Mouse (Mus musculus) bone marrow macrophage, adult 2 months (primary cell): ENCODE results near the gene Tmem273. TPM values are rescaled to one million over a fixed set of nuclear protein-coding genes. Genes with fewer than 3 reads are reported as not detected.
A peak's percentile ranks its signal among the peaks of the same experiment; 100 is the strongest.

Experiments used
- H3K27ac ChIP-seq: 2 replicates; pipeline ENCODE4 v1.5.1; 2012; ENCODE audit warnings: low read depth, low read length; ENCODE audit not compliant: insufficient read depth
- H3K4me1 ChIP-seq: 2 replicates; pipeline ENCODE4 v1.6.1; 2012; ENCODE audit warnings: low read length; ENCODE audit not compliant: control insufficient read depth, insufficient read depth
- H3K4me3 ChIP-seq: 2 replicates; pipeline ENCODE4 v1.5.1; 2012; ENCODE audit warnings: mild to moderate bottlenecking, low read length, moderate library complexity; ENCODE audit not compliant: insufficient read depth
- CTCF ChIP-seq: IDR thresholded peaks from 2 replicates; pipeline ENCODE4 v1.5.1; 2012; ENCODE audit warnings: low read depth, mild to moderate bottlenecking, low read length, moderate library complexity
- POLR2A ChIP-seq: IDR thresholded peaks from 2 replicates; pipeline ENCODE4 v1.6.1; 2012; ENCODE audit warnings: mild to moderate bottlenecking, low read depth, low read length, borderline replicate concordance
- polyA plus RNA-seq: library from polyadenylated mRNA; stranded (reverse); fragments of >200 nt; gene quantifications from 2 replicates; pipeline ENCODE4 v1.2.4, GENCODE M21; 2012; ENCODE audit not compliant: missing spikeins, insufficient read depth, insufficient read length

Tmem273 gene
- polyA plus RNA-seq: 18.1 and 27.9 TPM in 2 replicates

- peak within 1 kb of the TSS; percentile 92 for H3K27ac ChIP-seq
Measured at GRCm38 (mm10) chr14:32785556-32786130, at the start of gene Tmem273. TSS of gene Tmem273 (plus strand) at chr14:32785963.

GRCm38 (mm10) chr14:32736561-32736960, 49.2 kb upstream of the Tmem273 start:
- TF ChIP-seq POLR2A (no peak), CTCF (no peak)
- Histone ChIP-seq H3K27ac (no peak overlapping the region), H3K4me3 (no peak overlapping the region), H3K4me1 (no peaks in the 10 kb centered on the region)

More at GRCm38 (mm10) chr14:32785556-32786130, at the start of gene Tmem273:
- Histone ChIP-seq H3K4me1 (peaks cover 63% of the 10 kb centered on the region), H3K4me3 (peak within 1 kb of the TSS; percentile 73)
- TF ChIP-seq CTCF (no peak), POLR2A (0 out of 2 replicates have a peak, but pooled peaks have one; percentile 11)

- TF ChIP-seq CTCF (no peak), POLR2A (no peak)
- Histone ChIP-seq H3K4me3 (no peak overlapping the region), H3K27ac (no peak overlapping the region), H3K4me1 (no peaks in the 10 kb centered on the region)
Measured at GRCm38 (mm10) chr14:32738586-32738985, 47.2 kb upstream of the Tmem273 start.

GRCm38 (mm10) chr14:32748519-32748918, 37.2 kb upstream of the Tmem273 start:
- no peaks in the 10 kb centered on the region for H3K4me1 ChIP-seq
- no peak for TF ChIP-seq CTCF
- no peak for TF ChIP-seq POLR2A
- no peak overlapping the region for H3K4me3 ChIP-seq
- H3K27ac ChIP-seq: no peak overlapping the region

- H3K27ac ChIP-seq: no peak overlapping the region
- H3K4me1 ChIP-seq: no peaks in the 10 kb centered on the region
- TF ChIP-seq CTCF: no peak
- TF ChIP-seq POLR2A: no peak
- no peak overlapping the region for H3K4me3 ChIP-seq
Measured at GRCm38 (mm10) chr14:32750727-32751126, 35.0 kb upstream of the Tmem273 start.

- H3K27ac ChIP-seq: no peak overlapping the region
- H3K4me3 ChIP-seq: no peak overlapping the region
- no peak for TF ChIP-seq POLR2A
- TF ChIP-seq CTCF: no peak
- no peaks in the 10 kb centered on the region for H3K4me1 ChIP-seq
Measured at GRCm38 (mm10) chr14:32754286-32754685, 31.5 kb upstream of the Tmem273 start.

GRCm38 (mm10) chr14:32762177-32762576, 23.6 kb upstream of the Tmem273 start:
- TF ChIP-seq POLR2A: no peak
- no peak for TF ChIP-seq CTCF
- Histone ChIP-seq H3K4me3 (no peak overlapping the region), H3K27ac (no peak overlapping the region), H3K4me1 (no peaks in the 10 kb centered on the region)

GRCm38 (mm10) chr14:32770563-32770962, 15.2 kb upstream of the Tmem273 start:
- H3K4me3 ChIP-seq: no peak overlapping the region
- H3K4me1 ChIP-seq: peaks cover 9% of the 10 kb centered on the region
- H3K27ac ChIP-seq: no peak overlapping the region
- TF ChIP-seq POLR2A (no peak), CTCF (no peak)

GRCm38 (mm10) chr14:32772085-32772484, 13.7 kb upstream of the Tmem273 start:
- peaks cover 9% of the 10 kb centered on the region for H3K4me1 ChIP-seq
- no peak for TF ChIP-seq POLR2A
- H3K4me3 ChIP-seq: no peak overlapping the region
- no peak overlapping the region for H3K27ac ChIP-seq

- H3K4me1 ChIP-seq: peaks cover 9% of the 10 kb centered on the region
- no peak overlapping the region for H3K27ac ChIP-seq
- H3K4me3 ChIP-seq: no peak overlapping the region
- TF ChIP-seq CTCF: no peak
- TF ChIP-seq POLR2A: no peak
Measured at GRCm38 (mm10) chr14:32772791-32773190, 13.0 kb upstream of the Tmem273 start.

GRCm38 (mm10) chr14:32773456-32773855, 12.3 kb upstream of the Tmem273 start:
- no peak overlapping the region for H3K4me3 ChIP-seq
- no peak for TF ChIP-seq CTCF
- TF ChIP-seq POLR2A: no peak
- no peak overlapping the region for H3K27ac ChIP-seq
- peaks cover 9% of the 10 kb centered on the region for H3K4me1 ChIP-seq
